Mouse (Mus musculus): ENCODE results near the gene Ehbp1. TPM values are rescaled to one million over a fixed set of nuclear protein-coding genes. Genes with fewer than 3 reads are reported as not detected.

Ehbp1 gene
- 10 to 100 TPM; 36.8 to 44.8 TPM for total RNA-seq (2021)
- long read RNA-seq, experiment 1, partial matches to known transcripts: 2 of 5 reads
- long read RNA-seq, experiment 1, other reads (novel, unspliced or antisense): 3 of 5 reads
- long read RNA-seq, experiment 2, partial matches to known transcripts: 0 of 3 reads
- long read RNA-seq, experiment 2, other reads (novel, unspliced or antisense): 3 of 3 reads

DNA sequence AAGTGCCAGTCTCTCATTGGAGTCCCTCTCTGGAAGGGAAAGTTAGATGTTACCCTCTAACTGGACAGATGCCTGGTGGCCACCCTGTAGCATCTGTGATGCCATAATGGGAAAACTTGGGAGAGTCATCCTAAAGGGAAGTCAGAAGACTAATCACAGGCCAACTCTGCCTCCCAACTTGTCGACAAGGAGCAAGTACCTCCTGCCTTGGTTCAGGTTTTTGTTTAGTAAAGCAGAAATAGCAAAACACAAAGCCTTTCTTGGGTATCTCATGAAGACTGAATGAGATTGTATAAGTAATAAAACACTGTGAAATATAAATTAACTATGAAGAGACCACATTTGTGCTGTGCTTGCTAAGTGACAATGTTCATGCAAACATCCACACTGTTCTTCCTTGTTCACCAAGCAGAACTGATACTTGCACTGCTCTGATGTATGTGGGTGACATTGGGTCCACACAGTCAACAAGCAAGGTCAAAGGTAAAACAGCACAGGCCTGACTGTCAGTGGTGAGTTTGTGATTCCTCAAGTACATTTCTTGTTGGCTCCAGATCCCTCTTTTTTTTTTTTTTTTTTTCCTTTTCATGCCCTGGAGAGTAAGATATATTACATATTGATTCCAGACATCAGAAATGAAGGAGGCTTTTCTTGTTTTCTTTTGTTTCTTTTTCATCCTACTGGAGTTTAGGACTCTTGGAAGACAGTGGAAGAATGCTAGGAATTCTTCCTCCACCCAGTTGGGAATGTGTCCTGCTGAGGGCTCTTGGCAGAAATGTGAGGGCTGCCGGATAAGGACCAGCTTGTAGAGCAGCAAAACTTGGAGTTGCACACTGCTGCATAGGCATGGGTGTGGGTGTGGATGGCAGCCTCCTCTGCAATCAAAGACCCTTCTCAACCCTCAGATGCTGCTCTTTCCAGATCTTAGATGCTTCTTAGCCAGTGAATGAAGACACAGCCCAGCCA is at the start of gene Ehbp1:
TSS of gene Ehbp1 (minus strand) at position 51 of the 966 bp plus-strand sequence.
- DNase-seq (ENCODE audit: low spot score in 2 of 2): peak in 1 of 2 experiments; percentile 19

DNA sequence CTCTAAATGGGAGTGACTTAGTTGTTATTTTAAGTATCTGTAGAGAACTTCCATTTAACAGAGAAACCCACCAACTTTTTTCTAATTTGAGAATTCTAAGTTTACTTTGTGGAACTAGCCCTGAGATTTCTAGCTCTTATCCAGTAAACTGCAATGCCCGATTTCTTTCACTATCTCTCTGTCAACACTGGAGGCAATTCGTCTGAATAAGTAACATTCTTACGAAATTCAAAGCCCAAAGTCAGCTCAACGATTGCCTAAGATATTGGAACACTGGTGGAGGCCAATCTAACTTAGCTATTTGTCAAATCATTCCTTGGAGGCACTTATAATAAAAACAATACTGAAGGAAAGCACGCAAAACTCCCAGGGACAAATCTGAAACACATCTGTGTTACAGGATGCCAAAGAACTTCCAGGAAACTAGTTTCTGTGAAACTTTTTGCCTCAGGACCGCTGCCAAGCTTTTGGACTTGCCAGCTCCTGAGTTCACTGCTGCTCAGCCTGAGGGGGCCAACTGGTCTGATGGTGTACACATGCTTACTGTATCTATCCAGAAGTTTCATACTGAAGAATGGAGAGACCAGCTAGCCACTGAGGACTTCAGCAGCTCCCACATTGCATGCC is 45.5 kb upstream of the Ehbp1 start:
- peak; percentile 70 to 87 for DNase-seq (ENCODE audit: low spot score in 2 of 2)

DNA sequence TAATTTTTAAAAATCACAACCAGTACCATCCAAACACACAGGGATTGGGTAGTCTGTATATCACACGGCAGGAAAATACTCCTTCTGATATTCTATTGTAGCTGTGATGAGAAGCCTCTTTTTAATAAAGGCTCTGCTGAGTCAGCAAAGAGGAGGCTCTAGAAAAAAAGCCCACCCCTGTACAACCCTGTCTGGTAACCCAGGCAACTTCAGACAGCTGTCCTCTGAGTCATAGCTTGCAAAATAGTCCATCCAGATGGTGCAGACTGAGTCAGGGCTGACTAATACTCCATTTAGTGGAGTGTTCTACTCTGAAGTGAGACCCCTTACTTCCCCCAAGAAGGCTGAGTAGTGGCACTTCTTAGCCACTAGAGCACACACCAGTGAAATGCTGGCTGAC is 41.4 kb upstream of the Ehbp1 start:
- no peak for DNase-seq (ENCODE audit: low spot score in 2 of 2)

DNA sequence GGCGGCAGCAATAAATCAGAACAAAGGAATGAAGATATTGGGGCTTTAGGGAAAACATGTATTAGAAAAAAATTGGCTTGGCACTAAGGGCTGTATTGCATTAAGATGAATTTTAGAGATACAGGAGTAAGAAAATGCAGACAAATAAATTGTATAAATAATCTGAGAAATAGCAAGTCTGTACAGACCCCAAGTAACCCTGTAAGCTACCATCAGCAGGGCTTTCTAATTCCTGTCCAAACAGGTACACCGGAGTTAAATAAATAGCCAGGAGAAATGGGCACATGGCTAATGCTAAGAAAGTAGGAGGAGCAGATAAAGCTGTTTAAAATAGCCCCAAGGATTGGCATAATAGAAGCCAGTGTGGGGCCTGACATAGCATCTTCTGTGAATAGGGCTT is 32.7 kb upstream of the Ehbp1 start:
- no peak for DNase-seq (ENCODE audit: low spot score in 2 of 2)

DNA sequence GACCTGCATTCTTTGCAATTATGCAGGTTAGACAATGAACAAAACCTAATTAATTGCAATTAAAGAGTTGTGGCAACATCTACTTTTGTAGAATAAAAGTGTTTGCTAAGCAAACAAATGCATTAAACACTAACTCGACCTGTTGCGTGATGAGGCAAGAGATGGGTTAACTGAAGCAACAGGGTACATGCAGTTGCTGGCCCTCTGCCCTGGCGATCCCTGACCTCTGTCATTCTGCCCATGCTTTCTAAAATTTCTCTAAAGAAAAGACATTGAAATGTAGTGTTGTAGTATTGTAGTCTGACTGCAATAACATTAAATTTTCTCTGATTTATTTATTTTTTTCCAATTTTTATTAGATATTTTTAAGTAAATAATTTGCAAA is 31.2 kb upstream of the Ehbp1 start:
- DNase-seq (ENCODE audit: low spot score in 2 of 2): no peak

DNA sequence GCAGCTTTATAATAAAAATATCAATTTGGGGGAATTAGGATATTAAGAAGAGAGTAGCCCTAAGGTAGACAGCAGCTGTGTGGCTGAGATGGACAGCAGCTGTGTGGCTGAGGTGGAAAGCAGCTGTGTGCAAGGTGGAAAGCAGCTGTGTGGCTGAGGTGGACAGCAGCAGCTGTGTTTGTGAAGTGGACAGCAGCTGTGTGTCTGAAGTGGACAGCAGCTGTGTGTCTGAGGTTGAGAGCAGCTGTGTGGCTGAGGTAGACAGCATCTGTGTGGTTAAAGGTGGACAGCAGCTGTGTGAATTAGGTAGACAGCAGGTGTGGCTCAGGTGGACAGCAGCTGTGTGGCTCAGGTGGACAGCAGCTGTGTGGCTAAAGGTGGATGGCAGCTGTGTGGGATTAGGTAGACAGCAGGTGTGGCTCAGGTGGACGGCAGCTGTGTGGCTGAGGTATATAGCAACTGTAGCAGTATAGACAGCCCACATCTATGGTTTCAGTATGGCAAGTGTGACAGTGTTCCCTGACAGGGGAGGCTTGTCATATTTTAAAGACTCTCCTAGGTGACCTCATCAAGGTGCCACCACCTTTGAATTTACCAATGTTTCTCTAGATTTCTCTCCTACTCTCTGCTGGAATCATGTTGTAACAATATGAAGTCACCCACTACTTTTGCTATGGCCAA is 30.7 kb upstream of the Ehbp1 start:
- DNase-seq (ENCODE audit: low spot score in 2 of 2): no peak

DNA sequence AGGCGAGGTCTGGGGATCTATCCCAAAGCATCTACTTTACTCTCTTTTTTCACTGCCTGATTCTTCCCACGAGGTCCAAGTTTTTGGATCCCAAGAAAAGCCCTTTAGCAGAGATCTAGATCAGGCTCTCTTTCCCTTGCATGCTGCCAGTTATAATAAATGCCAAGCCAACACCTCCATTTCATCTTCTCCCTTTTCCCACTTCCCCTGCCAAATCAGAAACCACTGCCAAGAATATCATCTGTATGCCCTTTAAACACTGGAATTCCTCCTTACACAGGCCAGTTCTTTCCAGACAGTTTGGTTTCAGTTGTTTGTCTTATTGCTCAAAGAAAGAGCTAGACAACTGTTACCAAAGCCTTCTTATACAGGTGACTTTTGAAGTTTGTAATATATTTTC is 27.7 kb upstream of the Ehbp1 start:
- no peak for DNase-seq (ENCODE audit: low spot score in 2 of 2)

DNA sequence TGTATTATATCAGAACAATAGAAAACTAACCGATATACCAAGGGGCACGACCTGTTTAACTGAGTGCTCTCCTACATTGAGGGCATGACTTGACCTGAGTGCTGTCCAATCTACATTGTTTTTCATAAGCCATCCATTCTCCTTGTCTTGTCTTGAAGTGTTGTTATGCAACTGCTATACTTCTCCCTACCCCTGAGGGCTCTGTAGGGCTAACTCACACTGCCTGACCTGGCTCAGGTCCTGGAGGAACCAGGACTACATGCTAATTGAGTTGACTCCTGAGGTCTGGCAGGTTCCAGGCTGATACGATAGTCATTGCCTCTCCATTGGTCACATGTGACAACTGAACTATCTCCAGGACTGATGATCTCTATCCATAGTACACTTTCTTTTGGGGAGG is 26.5 kb upstream of the Ehbp1 start:
- DNase-seq (ENCODE audit: low spot score in 2 of 2): no peak

DNA sequence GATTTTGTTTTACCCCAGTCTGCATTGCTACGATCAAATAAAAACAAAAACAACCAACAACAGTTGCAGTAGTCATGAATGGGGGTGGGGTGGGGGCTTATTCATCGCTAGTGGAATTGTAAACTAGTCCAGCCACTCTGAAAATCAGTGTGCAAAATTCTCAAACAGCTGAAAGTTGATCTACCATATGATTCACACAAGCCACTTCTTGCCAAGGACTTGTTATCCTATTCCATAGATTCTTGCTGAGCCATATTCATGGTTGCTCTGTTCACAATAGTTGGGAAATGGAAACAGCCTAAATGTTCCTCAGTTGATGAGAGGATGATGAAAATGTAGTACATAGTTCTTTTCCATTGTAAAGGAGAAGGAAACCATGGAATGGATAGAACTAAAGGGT is 24.4 kb upstream of the Ehbp1 start:
- no peak for DNase-seq (ENCODE audit: low spot score in 2 of 2)

DNA sequence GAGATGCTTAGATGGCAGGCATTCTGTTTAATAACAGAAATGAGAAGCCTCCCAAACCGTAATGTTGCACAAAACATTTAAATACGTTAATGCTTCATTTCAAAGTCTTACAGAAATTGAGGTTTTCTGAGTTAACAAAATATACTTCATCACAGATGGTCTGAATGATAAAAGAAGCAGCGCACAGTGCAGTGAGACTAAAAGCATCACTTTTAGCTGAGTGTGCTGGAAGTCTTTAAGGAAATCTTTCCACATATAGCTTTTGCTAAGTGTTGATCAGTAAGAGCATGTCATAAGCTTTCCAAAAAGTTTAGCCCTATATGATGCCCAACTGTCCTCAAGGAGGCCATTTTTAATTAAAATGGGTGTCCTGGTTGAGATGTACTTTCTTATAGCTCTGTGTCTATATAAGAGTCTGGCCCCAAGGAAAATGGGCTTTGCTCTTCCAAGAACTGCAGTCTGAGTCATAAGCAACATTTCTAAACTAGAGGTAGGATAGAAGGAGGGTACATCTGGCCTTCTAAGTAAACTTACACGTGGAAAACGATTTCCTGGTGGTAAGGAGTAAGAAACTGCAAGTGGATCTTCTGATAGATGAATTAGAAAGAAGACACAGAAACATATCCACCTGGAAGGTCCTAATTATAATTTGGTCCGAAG is 12.0 kb upstream of the Ehbp1 start:
- DNase-seq (ENCODE audit: low spot score in 2 of 2): no peak

DNA sequence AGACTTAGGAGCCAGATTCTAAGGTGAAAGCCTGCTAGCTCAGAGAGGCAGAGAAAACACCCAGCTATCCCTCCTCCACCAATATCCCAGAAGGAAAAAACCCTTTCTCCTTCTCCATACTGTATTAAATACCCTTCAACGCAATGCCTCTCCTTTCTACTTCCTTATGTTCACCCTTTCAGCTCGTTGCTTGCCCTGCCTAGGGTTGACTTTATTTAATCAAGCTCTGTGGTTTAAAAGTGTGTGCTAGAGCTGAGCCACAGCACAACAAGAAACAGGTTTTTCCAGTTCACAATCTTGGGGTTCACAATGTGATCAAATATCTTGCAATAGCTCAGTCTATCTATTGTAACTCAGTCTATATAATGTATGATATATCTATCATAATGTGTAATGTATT is 7.9 kb upstream of the Ehbp1 start:
- no peak for DNase-seq (ENCODE audit: low spot score in 2 of 2)

DNA sequence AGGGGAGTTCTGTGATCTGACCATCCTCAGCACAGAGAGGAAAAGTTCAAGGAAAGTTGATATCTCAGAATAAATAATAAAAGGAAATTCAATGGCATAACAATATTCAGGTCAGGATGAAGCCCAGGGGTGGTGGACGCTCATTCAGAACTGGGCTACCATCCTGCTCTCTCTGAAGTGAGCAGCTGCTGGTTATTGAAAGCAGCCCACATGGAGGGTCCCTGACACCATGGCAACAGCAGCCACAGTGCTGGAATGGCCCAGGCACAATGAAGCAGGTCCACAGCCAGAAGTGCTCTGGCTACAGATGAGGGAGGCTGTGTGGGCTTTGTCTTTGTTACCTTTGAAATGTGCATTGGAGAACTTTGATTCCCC is 6.4 kb upstream of the Ehbp1 start:
- no peak for DNase-seq (ENCODE audit: low spot score in 2 of 2)

DNA sequence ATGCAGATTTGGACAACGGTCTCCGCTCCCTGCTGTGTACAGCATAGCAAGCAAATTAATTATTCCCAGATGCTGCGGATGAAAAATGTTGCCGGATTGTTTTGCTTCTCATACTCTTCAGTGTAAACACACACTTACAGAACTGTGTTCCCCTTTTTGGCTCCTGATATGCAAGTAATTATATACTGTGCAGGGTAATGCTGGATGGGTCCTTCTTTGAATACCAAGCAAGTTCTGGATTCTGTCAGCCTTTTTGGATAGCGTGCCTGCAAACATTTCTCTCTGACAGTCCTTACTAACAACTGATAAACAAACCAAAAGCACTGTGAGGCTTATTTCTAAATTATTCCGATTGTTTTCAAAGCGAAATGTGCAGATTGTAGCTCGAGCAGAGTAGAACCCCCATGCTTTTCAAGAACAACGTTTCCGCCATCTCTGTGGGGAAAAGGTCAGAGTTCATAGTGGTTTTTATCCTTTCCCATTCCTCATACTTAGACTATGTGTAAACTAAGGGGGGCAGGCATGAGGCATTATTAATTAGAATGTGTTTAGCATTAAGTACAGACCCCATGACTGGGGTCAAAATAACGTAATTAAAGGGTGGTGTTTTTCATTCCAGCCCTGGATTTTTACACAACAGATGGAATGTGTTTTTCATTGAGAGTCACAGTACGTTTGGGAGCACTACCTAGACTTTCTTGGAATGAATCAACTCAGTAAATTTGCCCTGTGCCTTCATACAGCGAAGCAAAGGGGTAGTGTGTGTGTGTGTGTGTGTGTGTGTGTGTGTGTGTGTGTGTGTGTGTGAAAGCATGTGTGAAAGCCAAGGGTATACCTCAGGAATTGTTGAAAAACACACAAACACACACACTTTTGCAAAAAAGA is 5.8 kb upstream of the Ehbp1 start:
- DNase-seq (ENCODE audit: low spot score in 2 of 2): peak in 1 of 2 experiments; percentile 18

DNA sequence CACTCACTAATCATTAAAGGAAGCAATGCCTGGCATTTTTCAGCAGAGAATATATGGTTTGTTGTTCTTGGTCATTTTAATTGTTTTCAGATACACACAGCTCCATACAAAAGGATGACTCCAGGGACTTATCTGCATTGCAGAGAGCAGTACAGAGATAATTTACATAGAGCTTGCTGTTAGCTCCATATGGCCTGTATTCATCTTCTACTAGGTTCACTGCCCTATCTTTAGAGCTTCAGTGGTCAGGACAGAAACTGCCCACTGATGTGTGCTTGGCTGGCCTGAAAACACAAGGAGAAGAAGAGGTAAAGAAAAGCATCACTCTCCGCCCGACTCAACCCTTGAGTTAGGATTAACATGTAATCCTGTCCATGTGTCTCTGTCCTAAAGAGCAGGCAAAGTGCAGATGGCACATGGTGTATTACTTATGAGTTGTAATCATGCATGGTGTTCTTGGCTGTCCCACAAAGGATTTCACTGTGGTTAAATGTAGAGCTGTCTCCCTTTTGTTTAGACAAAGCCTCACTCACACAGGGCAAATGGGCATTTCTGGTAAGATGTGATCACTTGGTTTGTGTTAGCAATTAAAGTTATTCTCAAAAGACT is 14.7 kb downstream of the Ehbp1 start:
- DNase-seq (ENCODE audit: low spot score in 2 of 2): no peak

DNA sequence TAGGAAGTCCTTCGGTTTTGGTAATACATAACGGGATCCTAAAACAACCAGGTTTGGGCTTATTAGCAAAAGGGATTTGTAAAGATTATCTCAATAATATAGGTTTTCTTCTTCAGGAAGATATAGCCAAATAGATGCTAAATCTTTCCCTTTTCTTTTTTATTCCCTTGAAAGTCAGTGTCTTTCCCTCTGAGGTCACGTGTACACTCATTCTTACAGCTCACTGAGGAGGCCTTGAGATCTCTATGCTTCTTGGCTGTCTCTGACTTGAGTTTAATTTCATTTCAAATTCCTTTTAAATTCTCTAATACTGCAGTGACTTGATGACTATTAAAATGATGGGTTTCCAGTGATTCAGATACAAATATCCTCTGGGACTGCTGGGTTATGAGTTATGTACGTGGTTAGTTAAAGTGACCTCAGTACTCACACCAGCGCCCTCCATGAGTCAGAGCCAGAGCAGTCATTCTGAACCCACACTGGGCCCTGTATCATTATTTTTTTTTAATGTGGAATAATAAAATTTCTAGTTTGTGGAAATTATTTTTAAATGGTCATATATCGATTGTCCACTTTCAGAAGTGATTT is 24.2 kb downstream of the Ehbp1 start:
- DNase-seq (ENCODE audit: low spot score in 2 of 2): no peak

DNA sequence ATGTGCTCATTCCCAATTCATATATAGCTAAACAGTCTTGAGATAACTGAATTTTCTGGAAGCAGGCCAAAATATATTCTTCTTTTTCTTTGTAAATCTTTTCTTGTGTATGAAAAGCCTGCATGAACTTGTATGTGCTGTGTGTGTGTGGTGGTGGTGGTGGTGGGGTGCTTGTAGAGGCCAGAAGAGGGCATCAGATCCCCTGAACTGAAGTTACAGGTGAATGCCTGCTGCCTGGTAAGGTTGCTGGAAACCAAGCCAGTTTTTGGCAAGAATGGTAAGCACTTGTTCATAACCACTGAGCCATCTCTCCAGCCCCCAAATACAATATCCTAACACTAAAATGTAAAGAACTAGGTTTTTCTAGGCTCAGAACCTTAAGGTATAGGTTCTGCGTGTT is 26.3 kb downstream of the Ehbp1 start:
- DNase-seq (ENCODE audit: low spot score in 2 of 2): no peak

DNA sequence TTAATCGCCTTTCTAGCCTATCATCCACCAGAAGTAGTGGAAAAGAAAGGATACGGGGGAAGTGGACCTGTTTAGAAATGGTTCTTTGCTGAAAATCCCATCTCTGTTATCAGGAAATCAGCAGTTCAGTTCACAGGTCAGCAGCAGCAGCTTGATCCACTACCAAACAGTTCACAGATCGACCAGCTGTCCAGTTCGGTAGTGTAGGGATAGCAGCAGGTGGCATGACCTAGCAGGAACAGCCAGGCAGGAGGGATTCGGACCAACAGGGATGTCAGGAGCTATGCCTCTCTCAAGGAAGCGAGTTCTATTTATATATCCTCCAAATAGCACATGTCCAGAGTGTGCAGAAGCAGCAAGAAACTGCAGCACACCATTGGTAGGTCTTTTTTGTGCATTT is 40.9 kb downstream of the Ehbp1 start:
- DNase-seq (ENCODE audit: low spot score in 2 of 2): no peak

DNA sequence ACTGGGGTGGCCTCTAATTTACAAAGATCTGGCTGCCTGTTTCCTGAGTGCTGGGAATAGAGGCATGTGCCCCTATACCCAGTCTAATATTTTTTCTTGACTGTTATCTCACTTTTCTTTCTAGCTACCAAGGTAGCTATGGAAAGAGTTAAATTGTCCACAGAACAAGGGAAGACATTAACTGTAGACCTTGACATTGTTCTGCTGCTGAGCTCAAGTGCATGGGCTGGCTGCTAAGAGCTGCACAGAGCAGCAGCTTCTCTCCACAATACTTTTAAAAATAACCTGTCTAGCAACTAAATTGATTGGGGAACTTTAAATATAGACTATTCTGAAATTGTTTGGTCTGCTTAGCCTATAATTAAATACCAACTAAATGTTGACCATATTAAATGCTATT is 52.9 kb downstream of the Ehbp1 start:
- no peak for DNase-seq (ENCODE audit: low spot score in 2 of 2)

DNA sequence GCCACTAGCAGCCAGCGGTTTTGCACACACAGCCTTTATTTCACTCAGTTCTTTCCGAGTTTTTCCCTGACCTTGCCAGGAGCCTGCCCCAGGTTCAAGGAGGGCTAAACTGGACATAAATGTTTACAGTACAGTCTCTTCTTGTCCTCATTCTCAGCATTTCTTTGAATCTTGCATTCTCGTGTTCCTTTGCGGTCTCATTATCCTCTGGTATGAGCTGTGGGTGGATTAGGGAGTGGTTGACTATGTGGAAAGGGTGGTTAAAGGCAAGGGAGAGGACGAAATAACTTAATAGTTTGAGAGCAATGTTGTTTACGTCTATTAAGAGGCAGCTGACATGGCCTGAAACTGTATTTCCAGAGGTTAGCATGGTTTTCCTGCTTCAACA is 54.6 kb downstream of the Ehbp1 start:
- no peak for DNase-seq (ENCODE audit: low spot score in 2 of 2)

All from gastrocnemius, postnatal 4 days (tissue).